Mouse (Mus musculus) forebrain, postnatal 0 days (tissue): ENCODE results near the gene Dctn2. TPM values are rescaled to one million over a fixed set of nuclear protein-coding genes. Genes with fewer than 3 reads are reported as not detected.

Experiments
- ATAC-seq: fragments of 200-750 bp; cut with Nextera tagmentation; 2 replicates; pipeline ENCODE4 v1.8.0; 2017; ENCODE audit warnings: mild to moderate bottlenecking, moderate library complexity
- DNase-seq: peaks from one replicate; pipeline ENCODE4 v3.0.0-alpha.2; 2015
- H3K27ac ChIP-seq: fragments of 300-500 bp; sonication (generic); 2 replicates; pipeline ENCODE4 v1.5.1; 2014; ENCODE audit warnings: low read depth, mild to moderate bottlenecking, antibody characterized with exemption, low read length, moderate library complexity, mixed read lengths
- H3K27me3 ChIP-seq: fragments of 300-500 bp; sonication (generic); 2 replicates; pipeline ENCODE4 v1.6.1; 2014; ENCODE audit warnings: mild to moderate bottlenecking, low read length, mixed read lengths; ENCODE audit not compliant: insufficient read depth
- H3K36me3 ChIP-seq: fragments of 300-500 bp; sonication (generic); 2 replicates; pipeline ENCODE4 v1.6.1; 2014; ENCODE audit warnings: mild to moderate bottlenecking, moderate library complexity; ENCODE audit not compliant: insufficient read depth
- H3K4me1 ChIP-seq: fragments of 300-500 bp; sonication (generic); 2 replicates; pipeline ENCODE4 v1.6.1; 2014; ENCODE audit warnings: antibody characterized with exemption; ENCODE audit not compliant: insufficient read depth
- H3K4me2 ChIP-seq: fragments of 300-500 bp; sonication (generic); 2 replicates; pipeline ENCODE4 v1.6.1; 2014; ENCODE audit warnings: low read depth, mild to moderate bottlenecking, moderate library complexity
- H3K4me3 ChIP-seq: fragments of 300-500 bp; sonication (generic); 2 replicates; pipeline ENCODE4 v1.5.1; 2014; ENCODE audit warnings: low read depth, low read length, mixed read lengths
- H3K9ac ChIP-seq: fragments of 300-500 bp; sonication (generic); 2 replicates; pipeline ENCODE4 v1.6.1; 2014; ENCODE audit warnings: mild to moderate bottlenecking
- H3K9me3 ChIP-seq: fragments of 300-500 bp; sonication (generic); 2 replicates; pipeline ENCODE4 v1.6.1; 2016; ENCODE audit warnings: low read length
- CTCF ChIP-seq: sonication (generic); IDR thresholded peaks from 2 replicates; pipeline ENCODE4 v1.5.1; 2016; ENCODE audit warnings: antibody characterized with exemption, control low read depth, low read depth
- WGBS: fragments of 180-500 bp; shearing (Covaris S2); extraction: QIAGEN DNeasy Blood & Tissue Kit; methylation state at CpG from one replicate; pipeline ENCODE4 v1.1.7; 2014; 5-methylcytosine and 5-hydroxymethylcytosine counted together
- polyA plus RNA-seq: library from polyadenylated mRNA; unstranded; fragments of >200 nt; fragmentation: Nextera tagmentation; extraction: Ambion mirVana; gene quantifications from 2 replicates; pipeline ENCODE4 v1.2.1, GENCODE M21; 2015
- total RNA-seq: library from RNA; depleted of rRNA; stranded (reverse); fragments of >200 nt; gene quantifications from 2 replicates; pipeline ENCODE4 v1.2.3, GENCODE M21; 2014

Gene Dctn2
- total and polyA plus RNA-seq, 2 experiments from 2014 or later, result 272 to 332 TPM

GRCm38 (mm10) chr10:127272371-127272770, 6.2 kb downstream of the Dctn2 start:
- no peak for TF ChIP-seq CTCF
- Histone ChIP-seq H3K27me3 (no peaks in the 10 kb centered on the region), H3K4me2 (no peak overlapping the region), H3K36me3 (peaks cover 78% of the 10 kb centered on the region), H3K4me3 (no peak overlapping the region), H3K9ac (no peak overlapping the region), H3K9me3 (no peaks in the 10 kb centered on the region), H3K27ac (no peak overlapping the region), H3K4me1 (peaks cover 5% of the 10 kb centered on the region)
- 90% methylated on average over 5 of the region's 5 CpGs for WGBS
- DNase-seq (no peak), ATAC-seq (no peak)

DNA sequence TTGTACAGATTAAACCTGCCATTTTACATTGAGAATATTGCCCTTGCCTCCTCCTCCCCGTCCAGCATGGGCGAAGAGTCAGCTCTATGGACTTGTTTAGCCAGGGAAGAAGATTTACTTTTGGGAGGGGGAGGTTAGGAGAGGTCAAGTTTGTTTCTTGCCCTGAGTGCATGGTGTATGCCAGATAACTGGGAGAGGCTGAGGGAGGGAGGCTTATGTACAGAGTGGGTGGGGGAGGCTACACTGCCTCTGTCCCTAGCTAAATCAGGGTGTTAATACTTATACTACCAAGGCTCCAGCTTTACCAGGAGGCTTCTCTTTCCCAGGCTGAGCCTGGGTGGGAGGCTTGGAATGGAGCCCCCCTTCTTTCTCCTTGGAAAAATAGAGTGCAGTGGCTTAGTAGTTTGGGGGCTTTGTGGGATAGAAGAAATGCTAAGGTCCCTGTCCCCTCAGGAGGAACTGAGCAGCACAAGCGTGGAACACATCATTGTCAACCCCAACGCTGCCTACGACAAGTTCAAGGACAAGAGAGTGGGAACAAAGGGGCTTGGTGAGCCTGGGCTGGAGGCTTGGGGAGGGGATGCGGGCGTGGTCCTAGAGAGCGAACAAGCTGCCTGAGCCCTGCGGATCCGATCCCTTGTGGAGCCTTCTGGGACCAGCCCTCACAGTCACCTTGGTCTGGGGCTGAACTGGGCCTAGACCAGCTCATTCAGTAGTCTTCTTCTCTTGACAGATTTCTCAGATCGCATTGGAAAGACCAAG, 8.3 kb downstream of the Dctn2 start:
- ATAC-seq, result no peak
- no peak overlapping the region for H3K4me3 ChIP-seq
- H3K27me3 ChIP-seq, result no peaks in the 10 kb centered on the region
- H3K27ac ChIP-seq, result no peak overlapping the region
- 88% methylated on average over 11 of the region's 11 CpGs for WGBS
- H3K36me3 ChIP-seq, result peaks cover 87% of the 10 kb centered on the region
- no peaks in the 10 kb centered on the region for H3K4me1 ChIP-seq
- TF ChIP-seq CTCF, result no peak
- no peaks in the 10 kb centered on the region for H3K9me3 ChIP-seq
- no peak for DNase-seq
- H3K9ac ChIP-seq, result no peak overlapping the region
- H3K4me2 ChIP-seq, result no peak overlapping the region

- Histone ChIP-seq H3K27ac (no peak overlapping the region), H3K36me3 (peaks cover 91% of the 10 kb centered on the region), H3K9me3 (no peaks in the 10 kb centered on the region), H3K4me2 (no peak overlapping the region), H3K4me1 (no peaks in the 10 kb centered on the region), H3K9ac (no peak overlapping the region), H3K27me3 (no peaks in the 10 kb centered on the region), H3K4me3 (no peak overlapping the region)
- peak; percentile 54; the same call in 1 of the 2 replicates for ATAC-seq
- 83% methylated on average over 2 of the region's 2 CpGs for WGBS
- peak; percentile 16; the same call in 1 of the 2 replicates for TF ChIP-seq CTCF
- no peak for DNase-seq
Measured at GRCm38 (mm10) chr10:127279730-127280129, 13.6 kb downstream of the Dctn2 start.

- no peaks in the 10 kb centered on the region for H3K4me1 ChIP-seq
- H3K9me3 ChIP-seq, result no peaks in the 10 kb centered on the region
- DNase-seq (no peak), ATAC-seq (no peak)
- H3K27me3 ChIP-seq, result no peaks in the 10 kb centered on the region
- peaks cover 92% of the 10 kb centered on the region for H3K36me3 ChIP-seq
- H3K4me2 ChIP-seq, result no peak overlapping the region
- no peak overlapping the region for H3K27ac ChIP-seq
- no peak overlapping the region for H3K4me3 ChIP-seq
- TF ChIP-seq CTCF, result no peak
- H3K9ac ChIP-seq, result no peak overlapping the region
- 77% methylated on average over 8 of the region's 8 CpGs for WGBS
Measured at GRCm38 (mm10) chr10:127281316-127281715, 15.1 kb downstream of the Dctn2 start.

DNA sequence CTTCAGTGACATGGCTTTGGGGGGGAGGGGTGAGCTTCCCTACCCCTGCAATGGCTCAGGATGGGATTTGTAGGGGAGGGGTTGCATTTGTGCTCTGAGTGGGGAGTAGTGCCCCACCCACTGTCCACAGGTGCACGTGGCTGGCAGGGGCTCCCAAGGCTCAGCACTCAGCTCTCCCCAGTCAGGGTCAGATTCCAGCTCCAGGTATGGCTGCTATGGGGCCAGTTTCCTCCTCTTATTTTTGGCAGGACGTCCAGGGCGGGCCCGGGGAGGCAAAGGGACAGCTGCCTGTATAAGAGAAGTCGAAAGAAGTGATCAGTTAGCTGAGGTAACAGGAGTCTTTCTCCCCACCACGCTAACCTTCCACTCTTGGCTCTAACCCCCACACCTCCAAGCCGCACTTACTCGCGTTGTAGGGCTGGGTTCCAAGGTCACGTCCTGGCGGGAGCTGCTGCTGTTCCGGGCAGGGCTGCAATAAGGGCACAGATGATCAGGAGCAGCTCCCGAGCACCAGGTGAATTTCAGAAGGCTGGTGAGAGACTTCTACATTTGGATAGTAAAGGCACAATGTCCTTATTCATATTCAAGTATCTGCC, 16.6 kb downstream of the Dctn2 start:
- Histone ChIP-seq H3K27ac (no peak overlapping the region), H3K4me2 (no peak overlapping the region), H3K4me1 (peaks cover 11% of the 10 kb centered on the region; the same call in 1 of the 2 replicates), H3K36me3 (peaks cover 82% of the 10 kb centered on the region), H3K9me3 (no peaks in the 10 kb centered on the region), H3K9ac (no peak overlapping the region), H3K27me3 (no peaks in the 10 kb centered on the region), H3K4me3 (no peak overlapping the region)
- no peak for DNase-seq
- whole genome bisulfite sequencing, result 81% methylated on average over 13 of the region's 13 CpGs
- no peak for TF ChIP-seq CTCF
- ATAC-seq, result no peak

- Histone ChIP-seq H3K36me3 (peaks cover 69% of the 10 kb centered on the region), H3K27me3 (no peaks in the 10 kb centered on the region)
- WGBS, result 87% methylated on average over 7 of the region's 7 CpGs
Measured at GRCm38 (mm10) chr10:127284105-127284622, 18.0 kb downstream of the Dctn2 start.

More at GRCm38 (mm10) chr10:127284105-127284622, 18.0 kb downstream of the Dctn2 start:
- Histone ChIP-seq H3K9ac (no peak overlapping the region), H3K9me3 (no peaks in the 10 kb centered on the region), H3K4me1 (peaks cover 13% of the 10 kb centered on the region; the same call in 1 of the 2 replicates), H3K4me3 (no peak overlapping the region), H3K27ac (no peak overlapping the region), H3K4me2 (no peak overlapping the region)
- TF ChIP-seq CTCF, result no peak
- DNase-seq (no peak), ATAC-seq (no peak)
